Mouse (Mus musculus) kidney, postnatal 0 days (tissue): ENCODE results near the gene Ercc6l2. TPM values are rescaled to one million over a fixed set of nuclear protein-coding genes. Genes with fewer than 3 reads are reported as not detected.
A peak's percentile ranks its signal among the peaks of the same experiment; 100 is the strongest.

Experiments
- ATAC-seq: fragments of 200-750 bp; cut with Nextera tagmentation; replicated peaks from 2 replicates; pipeline ENCODE4 v1.8.0; 2017; ENCODE audit warnings: low read depth, moderate number of reproducible peaks, moderate TSS enrichment, moderate library complexity; ENCODE audit not compliant: low FRiP score
- DNase-seq: peaks from one replicate; pipeline ENCODE4 v3.0.0-alpha.2; 2016; ENCODE audit warnings: low spot score
- H3K27ac ChIP-seq: fragments of 300-500 bp; sonication (generic); 2 replicates; pipeline ENCODE4 v1.5.1; 2014; ENCODE audit warnings: mild to moderate bottlenecking
- H3K27me3 ChIP-seq: fragments of 300-500 bp; sonication (generic); 2 replicates; pipeline ENCODE4 v1.6.1; 2014; ENCODE audit warnings: low read length, mixed read lengths; ENCODE audit not compliant: insufficient read depth
- H3K36me3 ChIP-seq: fragments of 300-500 bp; sonication (generic); 2 replicates; pipeline ENCODE4 v1.6.1; 2014; ENCODE audit warnings: low read length, mixed read lengths; ENCODE audit not compliant: insufficient read depth
- H3K4me1 ChIP-seq: fragments of 300-500 bp; sonication (generic); replicated peaks from 2 replicates; pipeline ENCODE4 v1.6.1; 2014; ENCODE audit warnings: antibody characterized with exemption, low read length, mixed read lengths; ENCODE audit not compliant: insufficient read depth
- H3K4me2 ChIP-seq: fragments of 300-500 bp; sonication (generic); 2 replicates; pipeline ENCODE4 v1.6.1; 2014; ENCODE audit warnings: mild to moderate bottlenecking, low read length, moderate library complexity, mixed read lengths
- H3K4me3 ChIP-seq: fragments of 300-500 bp; sonication (generic); replicated peaks from 2 replicates; pipeline ENCODE4 v1.5.1; 2014; ENCODE audit warnings: low read depth, low read length
- H3K9ac ChIP-seq: fragments of 300-500 bp; sonication (generic); 2 replicates; pipeline ENCODE4 v1.6.1; 2014; ENCODE audit warnings: low read depth, low read length
- H3K9me3 ChIP-seq: fragments of 300-500 bp; sonication (generic); replicated peaks from 2 replicates; pipeline ENCODE4 v1.6.1; 2016; ENCODE audit warnings: low read length, inconsistent platforms, mixed read lengths
- CTCF ChIP-seq: IDR thresholded peaks from 2 replicates; pipeline ENCODE4 v1.5.1; 2016; ENCODE audit warnings: antibody characterized with exemption, low read depth, mild to moderate bottlenecking, moderate library complexity
- WGBS: fragments of 180-500 bp; shearing (Covaris S2); extraction: QIAGEN DNeasy Blood & Tissue Kit; methylation state at CpG from one replicate; pipeline ENCODE4 v1.1.7; 2014; 5-methylcytosine and 5-hydroxymethylcytosine counted together
- polyA plus RNA-seq: library from polyadenylated mRNA; unstranded; fragments of >200 nt; fragmentation: Nextera tagmentation; extraction: Ambion mirVana; gene quantifications from 2 replicates; pipeline ENCODE4 v1.2.1, GENCODE M21; 2015

Ercc6l2 gene
- polyA plus RNA-seq, 1 experiment from 2014 or later, result 19.9 TPM

DNA sequence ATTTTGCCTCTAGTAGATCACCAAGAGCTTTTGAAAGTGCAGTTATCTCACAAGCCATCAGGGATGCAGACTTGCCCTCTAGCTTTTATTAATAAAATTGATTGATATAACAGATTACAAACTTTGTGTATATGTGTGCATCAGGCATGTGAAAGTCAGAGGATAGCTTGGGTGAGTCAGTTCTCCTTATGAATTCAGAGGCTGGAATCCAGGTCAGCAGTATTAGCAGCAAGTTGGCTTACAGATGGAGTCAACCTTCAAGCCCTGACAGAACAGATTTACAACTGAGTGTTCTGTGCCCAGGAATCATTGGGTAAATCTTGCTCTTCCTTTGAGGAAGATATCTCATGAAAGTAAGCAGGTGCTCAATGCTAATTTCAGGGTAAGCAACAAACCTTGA, 891 bp downstream of the Ercc6l2 start:
- 0 out of 2 replicates have a peak, but pooled peaks cover 5% of the 10 kb centered on the region for H3K4me1 ChIP-seq
- ATAC-seq (no peak), DNase-seq (no peak)
- H3K4me3 ChIP-seq, result peak overlapping the region; percentile 52
- H3K9ac ChIP-seq, result peak overlapping the region; percentile 81; the same call in 1 of the 2 replicates
- H3K27ac ChIP-seq, result 0 out of 2 replicates have a peak overlapping the region, but pooled peaks have one; percentile 88
- H3K9me3 ChIP-seq, result no peaks in the 10 kb centered on the region
- H3K27me3 ChIP-seq, result no peaks in the 10 kb centered on the region
- peak overlapping the region; percentile 63 for H3K4me2 ChIP-seq
- TF ChIP-seq CTCF, result no peak
- no peaks in the 10 kb centered on the region for H3K36me3 ChIP-seq

- DNase-seq, result no peak
- no peak for TF ChIP-seq CTCF
- H3K9ac ChIP-seq, result no peak overlapping the region
- H3K9me3 ChIP-seq, result no peaks in the 10 kb centered on the region
- no peak overlapping the region for H3K4me3 ChIP-seq
- no peaks in the 10 kb centered on the region for H3K27me3 ChIP-seq
- whole genome bisulfite sequencing, result 91% methylated on average over 2 of the region's 2 CpGs
- H3K27ac ChIP-seq, result no peak overlapping the region
- H3K4me1 ChIP-seq, result no peaks in the 10 kb centered on the region
- no peak overlapping the region for H3K4me2 ChIP-seq
- no peak for ATAC-seq
- H3K36me3 ChIP-seq, result peaks cover 13% of the 10 kb centered on the region; the same call in 1 of the 2 replicates
These were observed 30.7 kb downstream of the Ercc6l2 start for GRCm38 (mm10) chr13:63845758-63846157.

DNA sequence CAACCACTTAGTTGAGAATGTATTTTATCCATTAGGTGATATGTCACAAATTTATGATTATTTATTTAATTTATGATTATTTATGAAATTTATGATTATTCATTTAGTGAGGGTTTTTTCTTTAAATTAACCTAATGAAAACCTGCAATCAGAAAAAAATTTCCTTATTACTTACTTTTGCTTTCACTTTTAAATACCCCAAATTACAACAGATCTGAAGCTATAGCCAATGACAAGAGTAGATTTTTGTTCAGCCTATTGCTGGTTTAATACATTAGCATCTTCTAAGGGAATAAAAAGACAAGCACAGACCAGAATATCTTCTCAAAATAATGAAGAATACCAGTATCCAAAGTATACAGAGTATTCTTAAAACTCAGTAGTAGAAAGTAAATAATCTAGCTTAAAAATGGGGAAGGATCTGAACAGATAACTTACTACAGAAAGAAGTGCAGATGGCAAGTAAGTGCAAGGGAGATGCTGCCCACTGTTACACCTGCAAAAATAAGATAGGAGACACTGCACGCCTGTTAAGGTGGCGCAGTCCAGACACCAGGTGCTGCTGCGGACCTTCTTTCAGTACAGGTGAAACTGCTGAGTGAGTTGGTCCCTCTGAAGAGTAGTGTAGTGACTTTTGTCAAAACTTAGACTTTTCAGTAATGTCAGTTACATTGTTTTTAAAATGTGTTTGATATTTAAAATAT, 35.4 kb downstream of the Ercc6l2 start:
- H3K9ac ChIP-seq, result no peak overlapping the region
- TF ChIP-seq CTCF, result no peak
- no peak for ATAC-seq
- no peaks in the 10 kb centered on the region for H3K9me3 ChIP-seq
- no peak overlapping the region for H3K27ac ChIP-seq
- H3K4me1 ChIP-seq, result no peaks in the 10 kb centered on the region
- 97% methylated on average over 3 of the region's 3 CpGs for WGBS
- DNase-seq, result no peak
- H3K4me2 ChIP-seq, result no peak overlapping the region
- no peaks in the 10 kb centered on the region for H3K27me3 ChIP-seq
- no peak overlapping the region for H3K4me3 ChIP-seq
- H3K36me3 ChIP-seq, result peaks cover 13% of the 10 kb centered on the region; the same call in 1 of the 2 replicates

GRCm38 (mm10) chr13:63872585-63873282, 57.7 kb downstream of the Ercc6l2 start:
- no peak overlapping the region for H3K27ac ChIP-seq
- no peaks in the 10 kb centered on the region for H3K4me1 ChIP-seq
- no peak for TF ChIP-seq CTCF
- ATAC-seq, result no peak
- H3K9me3 ChIP-seq, result no peaks in the 10 kb centered on the region
- peaks cover 6% of the 10 kb centered on the region; the same call in 1 of the 2 replicates for H3K36me3 ChIP-seq
- no peaks in the 10 kb centered on the region for H3K27me3 ChIP-seq
- H3K9ac ChIP-seq, result no peak overlapping the region
- DNase-seq, result no peak
- no peak overlapping the region for H3K4me3 ChIP-seq
- no peak overlapping the region for H3K4me2 ChIP-seq
- 80% methylated on average over 2 of the region's 2 CpGs for WGBS

DNA sequence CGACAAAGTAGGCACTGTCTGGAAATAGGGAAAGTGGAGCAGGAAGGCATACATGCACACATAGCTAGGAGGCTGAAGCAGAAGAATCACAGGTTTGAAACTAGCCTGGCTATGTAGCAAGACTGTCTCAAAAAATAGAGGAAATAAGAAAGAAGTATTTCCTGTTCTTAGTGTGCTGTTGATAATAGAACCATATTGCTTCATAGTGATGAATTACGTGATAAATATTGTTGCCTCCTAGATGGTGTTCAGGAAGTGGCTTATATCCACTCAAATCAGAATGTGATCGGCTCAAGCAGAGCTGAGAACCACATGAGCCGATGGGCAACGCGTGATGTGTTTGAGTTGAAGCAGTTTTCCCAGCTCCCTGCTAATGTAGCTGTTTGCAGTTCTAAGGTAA, 62.1 kb downstream of the Ercc6l2 start:
- Histone ChIP-seq H3K27ac (no peak overlapping the region), H3K4me1 (no peaks in the 10 kb centered on the region), H3K4me2 (no peak overlapping the region), H3K9ac (no peak overlapping the region), H3K9me3 (no peaks in the 10 kb centered on the region), H3K27me3 (no peaks in the 10 kb centered on the region), H3K4me3 (no peak overlapping the region), H3K36me3 (peaks cover 3% of the 10 kb centered on the region; the same call in 1 of the 2 replicates)
- whole genome bisulfite sequencing, result 84% methylated on average over 6 of the region's 6 CpGs
- no peak for DNase-seq
- TF ChIP-seq CTCF, result no peak
- ATAC-seq, result no peak

DNA sequence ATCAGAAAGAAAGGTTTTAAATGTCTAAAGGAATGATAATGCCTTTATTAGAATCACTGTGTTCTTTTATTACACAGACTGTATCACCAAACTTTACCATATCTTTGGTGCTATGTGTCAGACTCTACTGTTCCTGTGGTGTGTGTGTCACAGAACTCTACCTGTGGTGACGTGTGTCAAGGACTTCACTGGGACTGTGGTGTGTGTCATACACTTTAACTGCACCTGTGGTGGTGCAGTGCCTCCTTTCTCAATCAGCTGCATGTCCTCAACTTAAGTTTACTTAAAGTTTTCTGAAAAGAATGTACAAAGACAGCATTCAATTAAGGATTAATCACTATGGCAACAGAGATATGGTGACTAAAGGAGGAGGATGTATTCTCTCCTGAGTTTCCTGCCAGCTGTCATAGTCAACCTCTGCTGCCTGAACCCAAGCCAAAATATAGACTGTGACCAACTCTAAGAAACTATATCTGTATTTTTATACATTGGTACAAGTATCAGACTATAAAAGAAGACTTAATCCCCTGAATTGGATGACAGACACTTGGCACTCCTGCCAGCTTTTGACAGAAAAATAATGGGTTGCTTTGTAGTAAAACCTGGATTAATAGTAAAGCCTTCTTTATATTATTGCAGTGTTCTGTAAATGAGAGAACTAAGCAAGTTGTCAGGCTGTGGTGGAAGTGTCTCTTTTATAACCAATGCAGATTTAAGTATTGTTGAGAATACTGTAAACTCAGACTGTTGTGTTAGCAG, 64.2 kb downstream of the Ercc6l2 start:
- ATAC-seq, result no peak
- no peak for DNase-seq
- Histone ChIP-seq H3K4me3 (no peak overlapping the region), H3K27me3 (no peaks in the 10 kb centered on the region), H3K4me2 (no peak overlapping the region), H3K36me3 (0 out of 2 replicates have a peak, but pooled peaks cover 3% of the 10 kb centered on the region), H3K9ac (no peak overlapping the region), H3K9me3 (no peaks in the 10 kb centered on the region), H3K27ac (no peak overlapping the region), H3K4me1 (no peaks in the 10 kb centered on the region)
- WGBS, result 91% methylated on average over 1 of the region's 1 CpGs
- TF ChIP-seq CTCF, result no peak
